Mouse (Mus musculus) thymus, postnatal 4 days (tissue): ENCODE data around the gene Epha8.

Experiments used
- DNase-seq: peaks from one replicate; pipeline ENCODE4 v3.0.0; 2021

Gene Epha8

GRCm38 (mm10) chr4:136956751-136957446 lies at the start of gene Epha8:
Gene Epha8, minus strand, starts transcription at chr4:136956816.
- no peak for DNase-seq

DNA sequence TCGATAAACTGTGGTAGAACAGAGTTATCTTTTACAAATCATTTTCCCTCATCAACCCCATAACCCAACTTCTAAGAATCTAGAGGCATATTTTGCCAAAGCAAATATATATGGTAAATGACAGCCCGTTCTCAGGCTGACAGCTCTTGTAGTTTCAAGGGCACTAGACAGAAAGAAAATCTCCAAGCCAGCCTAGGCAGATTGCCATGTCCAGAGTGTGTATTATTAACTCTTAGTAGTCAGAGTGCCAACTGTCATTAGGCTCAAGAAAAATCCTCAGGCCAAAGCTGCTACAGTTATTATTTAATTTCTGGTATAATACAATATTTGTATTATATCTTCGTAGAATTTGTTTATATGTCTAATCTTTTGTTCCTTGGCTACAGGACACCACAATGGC lies 45.2 kb upstream of the Epha8 start:
- DNase-seq = no peak

GRCm38 (mm10) chr4:137001020-137001419 lies 44.4 kb upstream of the Epha8 start:
- DNase-seq = no peak

GRCm38 (mm10) chr4:136998371-136998770 lies 41.8 kb upstream of the Epha8 start:
- DNase-seq = no peak

GRCm38 (mm10) chr4:136997723-136998345 lies 41.2 kb upstream of the Epha8 start:
- no peak for DNase-seq

DNA sequence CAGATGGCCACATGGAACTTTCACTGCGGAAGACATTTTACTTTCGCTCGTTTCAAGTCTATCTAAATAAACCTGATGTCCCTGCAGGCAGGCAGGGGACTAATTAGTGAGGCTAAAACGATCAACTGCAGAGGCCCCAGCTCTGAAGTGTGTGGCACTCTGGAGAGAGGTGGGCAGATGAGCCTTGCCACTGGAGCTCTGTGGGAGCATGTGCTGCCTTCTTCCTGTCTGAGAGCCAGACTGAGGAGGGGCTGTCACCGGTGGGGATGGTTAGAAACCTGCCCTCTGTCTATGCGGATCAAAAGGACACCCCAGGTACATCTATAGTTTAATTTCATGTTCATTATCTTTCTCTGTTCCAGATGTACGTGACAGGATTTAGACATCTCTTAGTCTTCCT lies 40.3 kb upstream of the Epha8 start:
- DNase-seq = no peak

- DNase-seq = no peak
Measured at GRCm38 (mm10) chr4:136995361-136995760, 38.7 kb upstream of the Epha8 start.

DNA sequence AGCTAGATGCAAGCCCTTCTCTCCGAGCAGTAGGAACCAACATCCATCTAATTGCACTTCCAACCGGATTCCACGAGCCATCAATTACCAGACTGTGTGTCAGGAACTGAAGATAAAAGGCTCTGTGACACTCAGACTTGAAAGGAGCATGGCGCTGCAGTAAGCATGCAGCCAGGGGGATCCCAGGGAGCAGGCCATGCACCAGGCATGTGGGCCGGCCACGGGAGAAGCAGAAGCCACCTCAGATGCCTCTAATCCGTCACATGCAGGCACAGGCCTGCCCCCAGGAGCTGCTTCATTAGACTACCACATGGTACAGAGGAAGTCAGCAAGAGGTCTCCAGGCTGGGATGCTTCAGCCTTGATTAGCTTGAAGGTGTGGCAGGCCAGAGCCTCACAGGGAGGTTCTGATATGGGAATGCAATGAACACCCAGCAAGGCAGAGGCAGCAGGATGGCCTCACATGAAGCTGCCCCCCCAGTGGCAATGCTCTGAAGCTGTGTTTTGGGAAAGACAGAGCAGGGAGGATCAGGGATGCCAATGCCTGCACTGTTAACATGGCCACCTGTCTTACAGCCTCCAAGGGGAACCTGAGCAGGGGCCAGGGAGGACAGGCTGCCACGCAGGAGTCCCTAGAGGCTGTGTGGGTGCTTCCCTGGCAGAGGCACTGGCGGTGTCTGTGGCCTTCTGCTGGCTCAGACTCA lies 25.5 kb upstream of the Epha8 start:
- DNase-seq = no peak

DNA sequence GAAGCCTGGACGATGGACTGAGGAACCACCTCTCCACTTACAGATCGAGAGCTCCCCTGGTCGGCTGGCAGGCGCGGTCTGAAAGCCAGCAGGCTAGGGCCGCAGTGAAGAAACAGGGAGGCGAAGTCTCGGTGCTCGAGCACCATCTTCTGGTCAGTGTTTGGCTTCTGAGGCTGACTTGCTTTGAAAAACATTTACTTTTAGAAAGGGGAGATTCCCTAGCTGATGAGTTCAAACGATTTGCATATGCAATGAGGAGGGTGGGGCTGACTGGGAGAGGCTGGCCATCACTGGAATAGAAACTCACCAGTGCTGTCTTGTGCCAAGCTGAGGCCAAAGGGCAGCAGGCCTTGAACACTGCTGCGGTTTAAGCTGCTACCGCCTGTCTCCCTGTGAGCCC lies 24.7 kb upstream of the Epha8 start:
- no peak for DNase-seq

DNA sequence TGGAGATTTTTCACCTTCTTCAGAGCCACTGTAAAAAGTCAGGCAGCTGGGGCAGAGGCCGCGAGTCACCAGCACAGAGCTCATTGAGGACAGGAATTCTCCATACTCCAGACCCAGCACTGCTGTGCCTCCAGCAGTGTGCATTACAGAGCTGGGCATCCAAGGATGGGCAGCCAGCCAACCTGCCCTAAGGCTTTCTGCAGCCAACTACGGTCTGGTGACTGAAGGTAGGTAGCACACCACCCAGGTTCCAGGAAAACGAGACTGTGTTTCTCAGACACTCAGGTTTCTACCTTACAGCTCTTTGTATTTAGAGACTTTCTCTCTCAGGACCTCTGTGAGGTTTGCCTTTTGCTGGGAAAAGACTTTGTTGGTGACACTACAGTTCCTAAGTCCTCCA lies 24.3 kb upstream of the Epha8 start:
- no peak for DNase-seq

DNA sequence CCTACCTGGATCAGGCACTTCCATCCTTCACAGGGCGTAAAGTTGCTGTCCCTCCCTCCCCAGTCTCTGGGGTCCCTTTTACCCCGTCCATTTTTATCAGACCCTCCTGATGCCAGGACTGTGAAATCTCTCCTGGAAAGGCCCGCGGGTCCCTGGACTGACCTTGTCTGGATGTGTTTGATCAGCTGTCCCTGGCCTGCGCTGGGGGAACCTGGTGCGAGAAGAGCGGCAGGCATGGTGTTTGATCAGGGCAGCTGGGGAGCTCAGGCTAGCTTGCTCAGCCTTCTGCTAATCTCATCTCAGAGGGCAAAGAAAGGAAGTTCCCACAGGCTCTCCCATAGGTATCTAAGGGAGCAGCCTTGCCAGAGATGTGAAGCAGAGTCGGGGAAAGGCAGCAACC lies 20.6 kb upstream of the Epha8 start:
- DNase-seq = no peak

DNA sequence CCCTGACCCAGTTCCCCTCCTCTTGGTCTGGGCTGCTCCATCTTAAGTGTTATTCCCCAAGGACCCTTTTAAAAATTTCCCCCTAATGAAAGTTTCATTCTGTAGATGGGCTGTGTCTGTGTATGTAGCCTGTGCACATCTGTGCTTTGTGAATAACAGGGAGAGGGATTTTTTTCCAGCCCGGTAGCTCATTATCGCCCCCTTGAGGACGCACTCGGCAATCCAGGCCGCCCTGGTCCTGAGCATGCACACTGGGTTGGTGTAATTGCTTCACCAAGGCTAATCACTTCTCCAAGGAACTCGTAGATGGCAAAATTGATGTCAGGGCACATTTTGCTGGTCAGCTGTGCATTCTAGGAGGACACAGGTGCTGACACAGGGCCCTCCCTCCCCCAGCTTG lies 14.3 kb upstream of the Epha8 start:
- DNase-seq = peak; percentile 70

DNA sequence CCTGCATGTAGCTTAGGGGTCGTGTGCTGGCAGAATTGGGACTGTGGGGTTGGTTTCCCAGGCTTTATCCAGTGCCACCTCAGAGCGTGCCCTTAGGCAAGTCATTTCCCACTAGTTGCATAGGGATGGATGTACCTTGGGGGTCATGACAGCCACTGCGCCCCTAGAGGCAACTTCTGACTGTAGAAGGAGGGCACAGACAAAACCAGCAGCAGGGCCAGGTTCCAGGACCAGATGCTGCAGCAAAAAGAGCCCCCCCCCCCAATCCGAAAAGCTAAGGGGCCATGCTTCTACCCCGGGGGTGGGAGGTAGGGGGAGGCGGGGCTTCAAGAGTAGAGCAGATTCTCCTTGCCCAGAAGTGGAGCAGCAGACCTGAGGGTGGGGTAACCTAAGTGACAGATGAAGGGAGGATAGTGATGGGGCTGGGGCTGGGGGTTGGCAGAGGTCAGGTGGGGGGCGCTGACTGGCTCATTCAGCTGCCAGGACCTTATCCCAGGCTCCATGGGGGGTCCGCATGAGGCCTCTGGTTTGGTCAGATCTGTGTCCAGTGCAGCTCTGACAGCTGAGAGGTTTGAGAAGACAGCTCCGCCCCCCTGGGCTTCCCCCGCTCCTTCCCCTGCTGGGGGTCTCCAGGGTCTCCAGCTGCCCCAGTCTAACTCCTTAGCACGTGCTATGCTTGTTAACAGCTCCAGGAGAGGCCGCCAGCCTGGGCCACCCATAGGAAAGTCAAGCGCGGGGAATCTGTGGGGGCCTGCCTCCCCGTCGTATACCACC lies 13.1 kb upstream of the Epha8 start:
- peak; percentile 30 for DNase-seq

DNA sequence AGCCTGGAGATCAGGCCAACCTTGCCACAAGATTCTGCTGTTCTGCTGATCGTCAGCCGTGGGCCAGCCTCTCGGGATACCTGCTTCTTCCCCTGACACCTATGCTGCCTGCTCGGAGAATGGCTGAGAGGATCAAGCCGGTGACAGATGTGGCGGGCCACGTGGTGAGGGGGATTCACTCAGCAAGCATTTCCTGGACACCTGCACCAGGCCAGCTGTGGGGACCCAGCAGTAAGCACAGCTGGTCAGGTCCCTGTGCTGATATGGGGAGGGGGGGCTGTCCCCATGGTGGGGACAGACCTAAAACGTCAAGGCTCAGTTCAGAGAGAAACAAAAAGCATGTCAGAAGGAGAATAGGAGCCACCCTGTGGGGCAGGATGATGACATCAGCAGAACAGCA lies 12.5 kb upstream of the Epha8 start:
- DNase-seq = no peak

- DNase-seq = no peak
Measured at GRCm38 (mm10) chr4:136967511-136967910, 10.9 kb upstream of the Epha8 start.

GRCm38 (mm10) chr4:136966493-136967390 lies 10.1 kb upstream of the Epha8 start:
- no peak for DNase-seq

DNA sequence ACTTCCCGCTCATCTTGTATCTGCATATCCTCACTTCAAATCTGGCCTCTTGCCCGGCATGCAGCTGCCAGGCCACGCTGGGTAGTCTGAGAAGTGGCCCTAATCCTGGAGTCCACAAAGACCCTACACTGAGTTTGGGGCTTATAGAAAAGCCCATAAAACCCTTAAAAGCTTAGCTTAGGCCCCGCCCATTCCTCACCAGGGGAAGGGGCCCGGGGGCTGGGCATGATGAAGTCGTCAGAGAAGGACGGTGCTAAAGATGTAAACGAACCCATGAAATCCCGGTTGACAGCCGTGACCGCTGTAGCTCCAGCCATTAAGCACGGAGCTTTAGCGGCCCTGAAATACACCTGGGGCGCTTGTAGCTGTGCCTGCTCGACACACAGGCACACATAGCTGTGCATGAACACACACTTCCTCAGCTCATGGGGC lies 8.4 kb upstream of the Epha8 start:
- DNase-seq = no peak

GRCm38 (mm10) chr4:136962447-136962846 lies 5.8 kb upstream of the Epha8 start:
- no peak for DNase-seq

DNA sequence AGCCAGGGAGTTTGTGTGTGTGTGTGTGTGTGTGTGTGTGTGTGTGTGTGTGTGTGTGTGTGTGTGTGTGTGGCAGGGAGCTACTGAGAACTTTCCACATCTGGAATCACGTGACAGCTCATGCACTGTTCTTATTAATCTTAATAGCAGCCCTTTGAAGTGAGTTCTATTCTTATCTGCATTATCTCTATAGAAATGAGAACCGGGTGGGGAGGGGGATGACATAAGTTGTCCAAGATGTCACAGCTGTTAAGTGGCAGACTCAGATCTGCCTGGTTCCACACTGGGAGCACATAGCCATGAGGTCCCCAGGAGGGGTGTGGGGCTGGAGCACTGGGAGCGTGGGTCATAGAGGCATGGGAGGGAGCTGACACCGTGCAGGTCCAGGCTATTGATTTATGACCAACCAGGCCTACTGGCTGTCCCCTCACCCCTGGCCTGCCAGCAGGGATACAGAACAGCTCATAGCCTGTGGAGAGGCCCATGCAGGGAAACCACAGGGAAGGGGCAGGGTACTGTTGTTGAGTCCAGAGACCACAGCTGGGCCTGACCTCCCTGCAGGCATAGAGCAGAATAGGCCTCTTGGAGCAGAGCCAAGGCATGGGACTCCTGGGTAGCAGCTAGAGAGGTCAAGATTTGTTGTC lies 5.1 kb upstream of the Epha8 start:
- DNase-seq = no peak

GRCm38 (mm10) chr4:136960581-136960980 lies 4.0 kb upstream of the Epha8 start:
- no peak for DNase-seq

- DNase-seq = no peak
Measured at GRCm38 (mm10) chr4:136960068-136960467, 3.5 kb upstream of the Epha8 start.

DNA sequence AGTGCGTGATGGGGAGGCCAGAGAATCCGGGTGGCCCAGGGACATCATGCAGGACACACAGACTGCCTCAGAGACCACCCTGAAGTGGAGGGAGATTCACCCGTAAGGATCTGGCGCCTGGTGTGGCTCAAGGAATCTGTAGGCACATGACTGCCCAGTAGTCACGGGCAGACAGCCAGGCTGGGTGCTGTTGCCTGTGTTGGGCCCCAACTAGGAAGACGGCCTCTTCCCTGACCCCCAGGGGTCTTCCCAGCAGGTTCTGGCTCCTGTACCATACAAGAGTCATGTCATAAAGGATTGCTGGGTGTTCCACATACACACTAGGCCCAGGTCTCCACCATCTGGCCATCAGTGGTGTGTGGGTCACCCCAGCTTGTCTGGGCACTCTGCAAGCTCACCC lies 2.1 kb downstream of the Epha8 start:
- DNase-seq = no peak
